8 mouse cellular contexts compared by ENCODE assay signal in genomic region chr6:84009172-84009872, GRCm38 (mm10). TPM values are rescaled to one million over a fixed set of nuclear protein-coding genes. Genes with fewer than 3 reads are reported as not detected.
DNase-seq lines count a peak whose midpoint lies in the region; ATAC-seq and TF ChIP-seq lines count a peak whose summit lies in the region.

No protein-coding gene starts in this region.

- ATAC-seq in embryonic facial prominence, embryonic 13.5 days (ENCODE audit: insufficient number of reproducible peaks, insufficient read depth, low FRiP score, low TSS enrichment, low read depth), result no peak
- peak; percentile 20; the same call in 1 of the 2 replicates for ATAC-seq in hindbrain, embryonic 11.5 days (ENCODE audit: low FRiP score)
- ATAC-seq in liver, embryonic 14.5 days (ENCODE audit: insufficient read depth), result no peak
- ATAC-seq in activated CD4-positive, CD25-positive, alpha-beta regulatory T cell, adult 4 months, result no peak

- no peak overlapping the region for H3K9ac ChIP-seq in embryonic facial prominence, embryonic 13.5 days
- H3K9ac ChIP-seq in hindbrain, embryonic 11.5 days (ENCODE audit: low read depth, low read length), result no peak overlapping the region
- H3K9ac ChIP-seq in liver, embryonic 14.5 days (replicated peaks), result no peak overlapping the region

- intact Hi-C loops in left cerebral cortex, postnatal 4 days (cut with DNase I), result no loop called here

- peak overlapping the region; percentile 43 for H3K4me3 ChIP-seq in embryonic facial prominence, embryonic 13.5 days
- H3K4me3 ChIP-seq in hindbrain, embryonic 11.5 days (ENCODE audit: low read depth, low read length), result no peak overlapping the region
- no peak overlapping the region for H3K4me3 ChIP-seq in liver, embryonic 14.5 days (ENCODE audit: insufficient read depth in 1 of 2, low read depth in 2 of 2, low read length in 2 of 2)

- H3K27ac ChIP-seq in embryonic facial prominence, embryonic 13.5 days, result no peak overlapping the region
- no peak overlapping the region for H3K27ac ChIP-seq in hindbrain, embryonic 11.5 days (ENCODE audit: low read depth, low read length)
- H3K27ac ChIP-seq in liver, embryonic 14.5 days, result no peak overlapping the region

- H3K4me2 ChIP-seq in embryonic facial prominence, embryonic 13.5 days, result peak overlapping the region; percentile 82
- peak overlapping the region; percentile 74; the same call in 1 of the 2 replicates for H3K4me2 ChIP-seq in hindbrain, embryonic 11.5 days (replicated peaks; ENCODE audit: low read depth, low read length)
- peak overlapping the region; percentile 11 for H3K4me2 ChIP-seq in liver, embryonic 14.5 days (ENCODE audit: low read depth)

- DNase-seq in MN1 (ENCODE audit: low spot score), result peak; percentile 38
- DNase-seq in hindbrain, embryonic 11.5 days (ENCODE audit: low spot score), result peak; percentile 20
- no peak for DNase-seq in liver, embryonic 14.5 days (ENCODE audit: low read depth in 3 of 3, low spot score in 3 of 3)
- no peak for DNase-seq in thymus, adult 18-20 months
- no peak for DNase-seq in left cerebral cortex, postnatal 4 days
- DNase-seq in frontal cortex, postnatal 25 days (ENCODE audit: low spot score in 2 of 2), result no peak

- H3K9me3 ChIP-seq in embryonic facial prominence, embryonic 13.5 days, result no peaks in the 10 kb centered on the region
- no peaks in the 10 kb centered on the region for H3K9me3 ChIP-seq in hindbrain, embryonic 11.5 days (ENCODE audit: control insufficient read depth, low read length)
- no peaks in the 10 kb centered on the region for H3K9me3 ChIP-seq in liver, embryonic 14.5 days (ENCODE audit: control insufficient read depth, low read length)

- no peak for TF ChIP-seq CTCF in liver, embryonic 14.5 days (IDR thresholded peaks at IDR 0.05; ENCODE audit: low read depth)

- peaks cover 29% of the 10 kb centered on the region for H3K4me1 ChIP-seq in embryonic facial prominence, embryonic 13.5 days
- H3K4me1 ChIP-seq in hindbrain, embryonic 11.5 days (replicated peaks; ENCODE audit: control insufficient read depth, insufficient read depth, low read length), result peaks cover 10% of the 10 kb centered on the region; the same call in 1 of the 2 replicates
- no peaks in the 10 kb centered on the region for H3K4me1 ChIP-seq in liver, embryonic 14.5 days (replicated peaks; ENCODE audit: control insufficient read depth in 2 of 2, insufficient read depth in 2 of 2, low read length in 1 of 2)

- peaks cover 26% of the 10 kb centered on the region for H3K27me3 ChIP-seq in embryonic facial prominence, embryonic 13.5 days
- peaks cover 2% of the 10 kb centered on the region for H3K27me3 ChIP-seq in hindbrain, embryonic 11.5 days (ENCODE audit: control insufficient read depth, insufficient read depth, low read length)
- peaks cover 19% of the 10 kb centered on the region for H3K27me3 ChIP-seq in liver, embryonic 14.5 days (ENCODE audit: control insufficient read depth, insufficient read depth, low read length)

- 23% methylated on average over 8 of the region's 8 CpGs for WGBS in embryonic facial prominence, embryonic 13.5 days
- 26% methylated on average over 8 of the region's 8 CpGs for WGBS in hindbrain, embryonic 11.5 days
- 19% methylated on average over 8 of the region's 8 CpGs for WGBS in liver, embryonic 14.5 days (ENCODE audit: insufficient replicate concordance)

- TF ChIP-seq EP300 in liver, embryonic 14.5 days (IDR thresholded peaks at IDR 0.05; ENCODE audit: low read depth), result no peak

- H3K36me3 ChIP-seq in embryonic facial prominence, embryonic 13.5 days, result no peaks in the 10 kb centered on the region
- H3K36me3 ChIP-seq in hindbrain, embryonic 11.5 days (ENCODE audit: control insufficient read depth, insufficient read depth, low read length), result no peaks in the 10 kb centered on the region
- H3K36me3 ChIP-seq in liver, embryonic 14.5 days (replicated peaks; ENCODE audit: control insufficient read depth, insufficient read depth, low read depth), result no peaks in the 10 kb centered on the region

RNA-seq across cellular contexts. Expression of gene Dysf, which starts 0.9 kb away (rescaled TPM):
- 8.7 and 10.8 TPM in 2 replicates for polyA plus RNA-seq in embryonic facial prominence, embryonic 13.5 days (2015; fragmentation: Nextera tagmentation; extraction: Ambion mirVana)
- 4.9 and 5.6 TPM in 2 replicates for polyA plus RNA-seq in hindbrain, embryonic 11.5 days (2014; fragmentation: Nextera tagmentation; extraction: Ambion mirVana)
- polyA plus RNA-seq in liver, embryonic 14.5 days (2012; rRNA removed), result 1.5 and 1.9 TPM in 2 replicates
- 1.2 and 1.6 TPM in 2 replicates for polyA plus RNA-seq in liver, embryonic 14.5 days (2014; fragmentation: Nextera tagmentation; extraction: Ambion mirVana)
- total RNA-seq in left cerebral cortex, postnatal 4 days (2021), result 1 to 10 TPM; 5.4 TPM
- polyA plus RNA-seq in activated CD4-positive, CD25-positive, alpha-beta regulatory T cell, adult 4 months (2017; shearing (Covaris generic)), result not detected

Comparison
In these comparisons a context has a peak if more than half of its experiments do, and no peak if none do; other contexts are left out.
1. DNase-seq: peak in MN1 (single experiment) and hindbrain, embryonic 11.5 days (single experiment); none in liver, embryonic 14.5 days (0 of 3), thymus, adult 18-20 months (0 of 2), left cerebral cortex, postnatal 4 days (single experiment) and frontal cortex, postnatal 25 days (0 of 2).
2. H3K4me2 ChIP-seq: peak in every context shown above with its lines; median percentile 82 in embryonic facial prominence, embryonic 13.5 days; 74 in hindbrain, embryonic 11.5 days; 11 in liver, embryonic 14.5 days.